Mouse (Mus musculus) MEL (cell line): ENCODE data around the gene Rad51b. TPM values are rescaled to one million over a fixed set of nuclear protein-coding genes. Genes with fewer than 3 reads are reported as not detected.

ENCODE experiments used
- DNase-seq: peaks from one replicate; pipeline ENCODE4 v3.0.0; 2011; ENCODE audit warnings: low read depth, low spot score
- H3K27ac ChIP-seq: 2 replicates; pipeline ENCODE4 v1.5.1; 2012; ENCODE audit warnings: low read depth, mild to moderate bottlenecking, control low read depth, low read length, moderate library complexity; ENCODE audit not compliant: control insufficient read depth
- H3K27me3 ChIP-seq, 2 experiments: fragments of 150-350 bp in 1 of 2; sonication (generic) in 1 of 2; 2 replicates each; pipeline ENCODE4 v1.6.1; 2012; ENCODE audit warnings: low read length in 2 of 2, mild to moderate bottlenecking in 2 of 2, improper control_type of control experiment in 1 of 2, moderate library complexity in 1 of 2; ENCODE audit not compliant: insufficient read depth in 2 of 2, control insufficient read depth in 1 of 2
- H3K36me3 ChIP-seq, 2 experiments: 2 replicates each; pipeline ENCODE4 v1.6.1; 2012 to 2014; ENCODE audit warnings: low read length in 2 of 2, improper control_type of control experiment in 1 of 2, inconsistent platforms in 1 of 2, mild to moderate bottlenecking in 1 of 2; ENCODE audit not compliant: insufficient read depth in 2 of 2, control insufficient read depth in 1 of 2
- H3K4me1 ChIP-seq, 2 experiments: fragments of 150-350 bp in 1 of 2; sonication (generic) in 1 of 2; 2 replicates each; pipeline ENCODE4 v1.6.1; 2012; ENCODE audit warnings: low read length in 2 of 2, improper control_type of control experiment in 1 of 2, mild to moderate bottlenecking in 1 of 2; ENCODE audit not compliant: insufficient read depth in 2 of 2, control insufficient read depth in 1 of 2
- H3K4me3 ChIP-seq, 2 experiments: fragments of 150-350 bp in 1 of 2; sonication (generic) in 1 of 2; 2 replicates each; pipeline ENCODE4 v1.5.1; 2012; ENCODE audit warnings: low read depth in 2 of 2, low read length in 2 of 2, mild to moderate bottlenecking in 2 of 2, moderate library complexity in 2 of 2, control low read depth in 1 of 2, improper control_type of control experiment in 1 of 2; ENCODE audit not compliant: control insufficient read depth in 1 of 2, insufficient read depth in 1 of 2
- H3K79me2 ChIP-seq: 2 replicates; pipeline ENCODE4 v1.6.1; 2012; ENCODE audit warnings: mild to moderate bottlenecking, low read length, moderate library complexity; ENCODE audit not compliant: control insufficient read depth, poor library complexity, insufficient read depth
- H3K9ac ChIP-seq: 2 replicates; pipeline ENCODE4 v1.6.1; 2012; ENCODE audit warnings: low read depth, mild to moderate bottlenecking, control low read depth, low read length, moderate library complexity; ENCODE audit not compliant: control insufficient read depth, poor library complexity, severe bottlenecking
- H3K9me3 ChIP-seq: fragments of 150-350 bp; sonication (generic); replicated peaks from 2 replicates; pipeline ENCODE4 v1.6.1; 2012; ENCODE audit warnings: mild to moderate bottlenecking, low read length, improper control_type of control experiment, moderate library complexity; ENCODE audit not compliant: insufficient read depth
- CHD1 ChIP-seq: IDR thresholded peaks from 2 replicates; pipeline ENCODE4 v1.6.1; 2012; ENCODE audit warnings: low read depth, mild to moderate bottlenecking, inconsistent platforms, low read length, improper control_type of control experiment
- CHD2 ChIP-seq: IDR thresholded peaks from 2 replicates; pipeline ENCODE4 v1.6.1; 2011; ENCODE audit warnings: low read length, improper control_type of control experiment
- CTCF ChIP-seq, 3 experiments: IDR thresholded peaks in 2 of 3; conservative IDR thresholded peaks in 1 of 3; 2 replicates each; pipeline ENCODE4 v1.5.1; 2011 to 2012; ENCODE audit warnings: low read length in 3 of 3, low read depth in 2 of 3, mild to moderate bottlenecking in 2 of 3, improper control_type of control experiment in 1 of 3, inconsistent platforms in 1 of 3, mixed read lengths in 1 of 3, moderate library complexity in 1 of 3; ENCODE audit not compliant: control insufficient read depth in 1 of 3, insufficient read depth in 1 of 3, poor library complexity in 1 of 3, severe bottlenecking in 1 of 3
- ELF1 ChIP-seq: IDR thresholded peaks from 2 replicates; pipeline ENCODE4 v1.6.1; 2014; ENCODE audit warnings: low read depth, mild to moderate bottlenecking, inconsistent platforms, low read length, improper control_type of control experiment, moderate library complexity
- GABPA ChIP-seq: IDR thresholded peaks from 2 replicates; pipeline ENCODE4 v1.6.1; 2012; ENCODE audit warnings: low read depth, mild to moderate bottlenecking, inconsistent platforms, low read length, improper control_type of control experiment, moderate library complexity
- GATA1 ChIP-seq: IDR thresholded peaks from 2 replicates; pipeline ENCODE4 v1.6.1; 2011; ENCODE audit warnings: low read depth, low read length, improper control_type of control experiment
- HCFC1 ChIP-seq: IDR thresholded peaks from 2 replicates; pipeline ENCODE4 v1.6.1; 2012; ENCODE audit warnings: low read depth, mild to moderate bottlenecking, inconsistent platforms, low read length, improper control_type of control experiment, moderate library complexity
- JUND ChIP-seq: IDR thresholded peaks from 2 replicates; pipeline ENCODE4 v1.6.1; 2011; ENCODE audit warnings: low read depth, mild to moderate bottlenecking, improper control_type of control experiment, low read length
- MAX ChIP-seq: IDR thresholded peaks from 2 replicates; pipeline ENCODE4 v1.6.1; 2011; ENCODE audit warnings: low read length, improper control_type of control experiment
- MYC ChIP-seq: IDR thresholded peaks from 2 replicates; pipeline ENCODE4 v1.6.1; 2011; ENCODE audit warnings: low read depth, mild to moderate bottlenecking, low read length, improper control_type of control experiment, moderate library complexity
- NRF1 ChIP-seq: IDR thresholded peaks from 2 replicates; pipeline ENCODE4 v1.6.1; 2014; ENCODE audit warnings: low read depth, mild to moderate bottlenecking, inconsistent platforms, low read length, improper control_type of control experiment, moderate library complexity; ENCODE audit not compliant: poor library complexity, insufficient read depth, severe bottlenecking
- POLR2AphosphoS2 ChIP-seq: IDR thresholded peaks from 2 replicates; pipeline ENCODE4 v1.6.1; 2011; ENCODE audit warnings: low read length, improper control_type of control experiment
- POLR2AphosphoS5 ChIP-seq: IDR thresholded peaks from 2 replicates; pipeline ENCODE4 v1.6.1; 2012; ENCODE audit warnings: low read depth, borderline replicate concordance, mild to moderate bottlenecking, inconsistent platforms, low read length, moderate library complexity, mixed read lengths
- RCOR1 ChIP-seq: IDR thresholded peaks from 2 replicates; pipeline ENCODE4 v1.6.1; 2012; ENCODE audit warnings: low read depth, mild to moderate bottlenecking, inconsistent platforms, low read length, improper control_type of control experiment
- SMC3 ChIP-seq: IDR thresholded peaks from 2 replicates; pipeline ENCODE4 v1.6.1; 2011; ENCODE audit warnings: low read depth, low read length, improper control_type of control experiment
- UBTF ChIP-seq: IDR thresholded peaks from 2 replicates; pipeline ENCODE4 v1.6.1; 2012; ENCODE audit warnings: low read depth, mild to moderate bottlenecking, inconsistent platforms, low read length, improper control_type of control experiment, moderate library complexity, borderline replicate concordance; ENCODE audit not compliant: insufficient read depth
- USF2 ChIP-seq, 2 experiments: IDR thresholded peaks; 2 replicates each; pipeline ENCODE4 v1.6.1; 2011 to 2012; ENCODE audit warnings: improper control_type of control experiment in 2 of 2, low read length in 2 of 2, borderline replicate concordance in 1 of 2, inconsistent platforms in 1 of 2, low read depth in 1 of 2, mild to moderate bottlenecking in 1 of 2; ENCODE audit not compliant: insufficient read depth in 1 of 2
- ZC3H11A ChIP-seq: IDR thresholded peaks from 2 replicates; pipeline ENCODE4 v1.6.1; 2012; ENCODE audit warnings: low read depth, mild to moderate bottlenecking, inconsistent platforms, low read length, improper control_type of control experiment
- ZKSCAN1 ChIP-seq: IDR thresholded peaks from 2 replicates; pipeline ENCODE4 v1.6.1; 2012; ENCODE audit warnings: low read depth, mild to moderate bottlenecking, inconsistent platforms, low read length, improper control_type of control experiment, moderate library complexity
- ZNF384 ChIP-seq: IDR thresholded peaks from 2 replicates; pipeline ENCODE4 v1.6.1; 2012; ENCODE audit warnings: low read depth, mild to moderate bottlenecking, inconsistent platforms, low read length, improper control_type of control experiment
- polyA plus RNA-seq, 2 experiments: library from polyadenylated mRNA; stranded (reverse) in 1 of 2; unstranded in 1 of 2; fragments of >175 nt in 1 of 2; fragments of >200 nt in 1 of 2; gene quantifications; 2 replicates each; pipeline versions ENCODE4 v1.2.1 to v1.2.4; 2012; ENCODE audit warnings: low replicate concordance in 2 of 2, low read depth in 1 of 2; ENCODE audit not compliant: insufficient read length in 2 of 2, insufficient read depth in 1 of 2, missing spikeins in 1 of 2
- total RNA-seq: library from RNA; depleted of rRNA; stranded (reverse); fragments of 300-350 nt; gene quantifications from 2 replicates; pipeline ENCODE4 v1.2.3, GENCODE M21; 2012

The Rad51b gene
- total and polyA plus RNA-seq, 3 experiments = 3.6 to 5.7 TPM; not detected in 1

GRCm38 (mm10) chr12:79488590-79489242 is 191.6 kb downstream of the Rad51b start:
- Histone ChIP-seq H3K9ac (no peak overlapping the region), H3K4me3 (no peak overlapping the region), H3K4me1 (no peaks in the 10 kb centered on the region), H3K36me3 (no peaks in the 10 kb centered on the region), H3K27ac (no peak overlapping the region), H3K27me3 (no peaks in the 10 kb centered on the region), H3K9me3 (no peaks in the 10 kb centered on the region), H3K79me2 (no peaks in the 10 kb centered on the region)
- DNase-seq = no peak
- TF ChIP-seq CHD1 (no peak), SMC3 (no peak), ZKSCAN1 (no peak), ZNF384 (no peak), POLR2AphosphoS5 (no peak), POLR2AphosphoS2 (no peak), GABPA (no peak), GATA1 (no peak), CTCF (IDR thresholded peaks at IDR 0.05 in 2 of 3, conservative IDR thresholded peaks at IDR 0.05 in 1 of 3; ENCODE audit: control insufficient read depth in 1 of 3, insufficient read depth in 1 of 3, low read depth in 2 of 3, low read length in 3 of 3, poor library complexity in 1 of 3, severe bottlenecking in 1 of 3) (no peak), USF2 (IDR thresholded peaks at IDR 0.05; ENCODE audit: borderline replicate concordance in 1 of 2, insufficient read depth in 1 of 2, low read depth in 1 of 2, low read length in 2 of 2) (no peak), ELF1 (no peak), CHD2 (no peak), MAX (no peak), JUND (no peak), NRF1 (no peak), ZC3H11A (no peak), HCFC1 (no peak), RCOR1 (no peak)

- Histone ChIP-seq H3K9ac (no peak overlapping the region), H3K36me3 (no peaks in the 10 kb centered on the region), H3K27ac (no peak overlapping the region), H3K27me3 (no peaks in the 10 kb centered on the region), H3K4me3 (no peak overlapping the region), H3K4me1 (no peaks in the 10 kb centered on the region), H3K79me2 (no peaks in the 10 kb centered on the region), H3K9me3 (no peaks in the 10 kb centered on the region)
- no peak for DNase-seq
- TF ChIP-seq USF2 (IDR thresholded peaks at IDR 0.05; ENCODE audit: borderline replicate concordance in 1 of 2, insufficient read depth in 1 of 2, low read depth in 1 of 2, low read length in 2 of 2) (no peak), ZKSCAN1 (no peak), POLR2AphosphoS5 (no peak), MYC (no peak), UBTF (no peak)
Observed at GRCm38 (mm10) chr12:79490626-79491025, 193.5 kb downstream of the Rad51b start.
